Mouse (Mus musculus): Measurements from ENCODE around the gene Kif2c.

GRCm38 (mm10) chr4:117220741-117221515 is 38.5 kb upstream of the Kif2c start:
- no peak for TF ChIP-seq CTCF (IDR thresholded peaks at IDR 0.05; ENCODE audit: low read depth, low read length)
- no peak for TF ChIP-seq POLR2A (IDR thresholded peaks at IDR 0.05; ENCODE audit: extremely low read depth, insufficient read depth, low read length)
